Mouse (Mus musculus): ENCODE measurements at regions not wholly inside any gene's neighbourhood (a gene's known extent, or its start where the extent isn't known, plus 50 kb on each side); places are given as distances from the start of the nearest gene placed in this dataset.

DNA sequence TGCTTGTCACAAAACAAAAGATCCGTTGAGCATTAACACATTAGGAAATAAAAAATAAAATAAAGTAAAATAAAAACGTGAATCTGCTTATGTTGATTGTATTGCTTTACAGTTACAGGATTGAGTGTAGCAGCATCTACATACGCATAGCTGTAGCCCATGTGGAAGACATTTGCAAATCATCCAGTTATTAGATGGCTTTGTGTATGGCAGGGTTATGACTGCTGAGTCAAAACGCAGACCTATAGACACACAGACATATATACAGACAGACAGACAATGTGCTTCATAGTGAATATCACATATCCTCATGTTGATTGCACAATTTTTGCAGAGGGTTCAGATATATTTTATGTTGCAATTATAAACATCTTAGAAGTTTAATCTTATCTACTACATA is 64.5 kb downstream of the Gm11146 start:
- Histone ChIP-seq H3K36me3 (ENCODE audit: control insufficient read depth, insufficient read depth, low read length) (no peaks in the 10 kb centered on the region), H3K4me1 (ENCODE audit: control insufficient read depth, insufficient read depth, low read length) (peaks cover 19% of the 10 kb centered on the region), H3K4me3 (ENCODE audit: low read depth, low read length) (0 out of 2 replicates have a peak overlapping the region, but pooled peaks have one; percentile 13), H3K9me3 (replicated peaks; ENCODE audit: control insufficient read depth, low read length) (no peaks in the 10 kb centered on the region), H3K27ac (ENCODE audit: low read depth, low read length) (peak overlapping the region; percentile 91), H3K4me2 (ENCODE audit: low read length) (peak overlapping the region; percentile 40), H3K9ac (ENCODE audit: low read length) (peak overlapping the region; percentile 45), H3K27me3 (replicated peaks; ENCODE audit: control insufficient read depth, insufficient read depth, low read length) (no peaks in the 10 kb centered on the region)
- no peak for DNase-seq (ENCODE audit: low spot score)
- WGBS: 73% methylated on average over 4 of the region's 4 CpGs
- peak; percentile 40 for ATAC-seq

DNA sequence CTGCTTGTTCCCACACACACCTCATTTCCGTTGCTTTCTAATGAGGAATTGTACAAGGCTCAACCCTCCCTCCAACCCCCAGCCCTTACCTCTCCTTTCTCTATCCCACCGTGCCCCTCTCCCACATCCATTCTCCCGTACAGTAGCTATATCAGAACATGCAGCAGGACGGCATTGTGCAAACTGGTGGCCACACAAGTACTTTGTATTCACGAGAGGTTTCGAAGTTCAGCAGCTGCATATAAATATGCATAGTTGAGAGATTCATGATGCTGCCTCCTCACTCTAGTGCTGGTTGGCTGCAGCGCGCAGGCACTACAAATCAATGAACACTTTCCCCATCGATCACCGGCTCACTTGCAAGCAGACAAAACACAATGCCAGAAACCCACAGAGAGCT is 65.1 kb downstream of the Gm11146 start:
- Histone ChIP-seq H3K36me3 (ENCODE audit: control insufficient read depth, insufficient read depth, low read length) (no peaks in the 10 kb centered on the region), H3K27ac (ENCODE audit: low read depth, low read length) (peak overlapping the region; percentile 91), H3K4me1 (ENCODE audit: control insufficient read depth, insufficient read depth, low read length) (peaks cover 16% of the 10 kb centered on the region; the same call in 1 of the 2 replicates), H3K9me3 (replicated peaks; ENCODE audit: control insufficient read depth, low read length) (no peaks in the 10 kb centered on the region), H3K4me3 (ENCODE audit: low read depth, low read length) (peak overlapping the region; percentile 13), H3K9ac (ENCODE audit: low read length) (peak overlapping the region; percentile 45), H3K4me2 (ENCODE audit: low read length) (peak overlapping the region; percentile 40), H3K27me3 (replicated peaks; ENCODE audit: control insufficient read depth, insufficient read depth, low read length) (no peaks in the 10 kb centered on the region)
- 22% methylated on average over 10 of the region's 10 CpGs for WGBS
- DNase-seq (ENCODE audit: low spot score) (peak; percentile 89), ATAC-seq (peak; percentile 90)

DNA sequence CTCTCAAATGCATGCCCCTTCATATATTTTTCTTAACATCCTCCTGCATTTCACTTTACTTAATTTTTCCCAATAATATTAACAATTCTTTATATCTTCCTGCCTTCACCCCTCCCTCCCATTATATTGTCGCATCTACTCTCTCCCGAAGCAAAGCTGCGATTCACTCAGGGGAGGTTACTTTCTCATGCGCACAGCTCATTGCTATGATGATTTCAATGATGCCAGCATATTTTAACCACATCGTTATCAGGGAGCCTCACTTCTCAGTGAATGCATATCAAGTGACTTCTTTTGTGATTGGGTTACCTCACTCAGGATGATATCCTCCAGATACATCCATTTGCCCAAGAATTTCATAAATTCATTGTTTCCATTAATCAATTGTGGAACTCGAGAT is 65.6 kb downstream of the Gm11146 start:
- Histone ChIP-seq H3K36me3 (ENCODE audit: control insufficient read depth, insufficient read depth, low read length) (no peaks in the 10 kb centered on the region), H3K9me3 (replicated peaks; ENCODE audit: control insufficient read depth, low read length) (no peaks in the 10 kb centered on the region), H3K4me1 (ENCODE audit: control insufficient read depth, insufficient read depth, low read length) (peaks cover 16% of the 10 kb centered on the region; the same call in 1 of the 2 replicates), H3K27ac (ENCODE audit: low read depth, low read length) (peak overlapping the region; percentile 91), H3K9ac (ENCODE audit: low read length) (peak overlapping the region; percentile 45), H3K4me3 (ENCODE audit: low read depth, low read length) (peak overlapping the region; percentile 13), H3K27me3 (replicated peaks; ENCODE audit: control insufficient read depth, insufficient read depth, low read length) (no peaks in the 10 kb centered on the region), H3K4me2 (ENCODE audit: low read length) (peak overlapping the region; percentile 40)
- ATAC-seq (peak; percentile 75), DNase-seq (ENCODE audit: low spot score) (peak; percentile 81)
- WGBS: 14% methylated on average over 6 of the region's 6 CpGs

DNA sequence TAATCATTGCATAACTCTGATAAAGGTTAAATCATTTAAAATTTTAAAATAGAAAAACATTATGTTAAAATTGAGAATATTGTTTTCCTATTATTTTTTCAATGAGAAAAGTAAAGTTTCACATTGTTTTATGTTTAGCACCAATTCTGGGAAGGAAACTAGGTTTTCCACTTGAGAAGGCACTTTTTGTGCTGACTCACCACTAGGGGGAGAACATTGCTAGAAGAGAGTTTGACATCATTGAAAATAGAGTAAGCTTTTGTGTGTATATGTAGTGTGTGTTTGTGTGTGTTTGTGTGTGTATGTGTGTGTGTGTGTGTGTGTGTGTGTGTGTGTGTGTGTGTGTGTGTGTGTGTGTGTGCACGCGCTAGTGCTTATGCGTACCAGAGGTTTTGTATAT is 66.9 kb downstream of the Gm11146 start:
- DNase-seq (ENCODE audit: low spot score) (peak; percentile 85), ATAC-seq (no peak)
- Histone ChIP-seq H3K4me3 (ENCODE audit: low read depth, low read length) (no peak overlapping the region), H3K27me3 (replicated peaks; ENCODE audit: control insufficient read depth, insufficient read depth, low read length) (no peaks in the 10 kb centered on the region), H3K4me1 (ENCODE audit: control insufficient read depth, insufficient read depth, low read length) (peaks cover 16% of the 10 kb centered on the region; the same call in 1 of the 2 replicates), H3K4me2 (ENCODE audit: low read length) (no peak overlapping the region), H3K36me3 (ENCODE audit: control insufficient read depth, insufficient read depth, low read length) (peaks cover 6% of the 10 kb centered on the region; the same call in 1 of the 2 replicates), H3K9ac (ENCODE audit: low read length) (no peak overlapping the region), H3K9me3 (replicated peaks; ENCODE audit: control insufficient read depth, low read length) (0 out of 2 replicates have a peak, but pooled peaks cover 2% of the 10 kb centered on the region), H3K27ac (ENCODE audit: low read depth, low read length) (0 out of 2 replicates have a peak overlapping the region, but pooled peaks have one; percentile 30)
- 75% methylated on average over 3 of the region's 3 CpGs for WGBS

DNA sequence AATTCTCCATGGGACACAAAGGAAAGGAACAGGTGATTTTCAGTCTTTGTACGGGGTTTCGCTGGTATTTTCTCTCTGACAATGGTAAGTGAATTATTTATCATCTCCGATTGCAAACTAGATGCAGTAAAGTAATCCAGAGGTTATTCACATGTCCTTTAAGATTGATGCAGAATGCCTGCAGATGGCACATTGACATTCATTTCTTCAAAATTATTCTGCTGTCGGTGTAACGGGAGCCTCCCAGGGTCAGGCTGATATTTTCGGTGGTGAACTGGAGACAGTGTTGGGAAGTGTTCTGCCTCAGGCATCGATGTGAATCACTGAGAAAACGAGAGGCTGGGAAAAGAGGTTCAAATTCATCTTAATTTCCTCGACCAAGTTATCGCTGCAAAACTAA is 70.3 kb downstream of the Gm11146 start:
- Histone ChIP-seq H3K4me2 (ENCODE audit: low read length) (no peak overlapping the region), H3K4me1 (ENCODE audit: control insufficient read depth, insufficient read depth, low read length) (peaks cover 9% of the 10 kb centered on the region; the same call in 1 of the 2 replicates), H3K36me3 (ENCODE audit: control insufficient read depth, insufficient read depth, low read length) (peaks cover 10% of the 10 kb centered on the region; the same call in 1 of the 2 replicates), H3K27ac (ENCODE audit: low read depth, low read length) (no peak overlapping the region), H3K9me3 (replicated peaks; ENCODE audit: control insufficient read depth, low read length) (0 out of 2 replicates have a peak, but pooled peaks cover 2% of the 10 kb centered on the region), H3K9ac (ENCODE audit: low read length) (no peak overlapping the region), H3K27me3 (replicated peaks; ENCODE audit: control insufficient read depth, insufficient read depth, low read length) (no peaks in the 10 kb centered on the region), H3K4me3 (ENCODE audit: low read depth, low read length) (no peak overlapping the region)
- ATAC-seq: no peak
- DNase-seq (ENCODE audit: low spot score): no peak
- 78% methylated on average over 10 of the region's 10 CpGs for WGBS

DNA sequence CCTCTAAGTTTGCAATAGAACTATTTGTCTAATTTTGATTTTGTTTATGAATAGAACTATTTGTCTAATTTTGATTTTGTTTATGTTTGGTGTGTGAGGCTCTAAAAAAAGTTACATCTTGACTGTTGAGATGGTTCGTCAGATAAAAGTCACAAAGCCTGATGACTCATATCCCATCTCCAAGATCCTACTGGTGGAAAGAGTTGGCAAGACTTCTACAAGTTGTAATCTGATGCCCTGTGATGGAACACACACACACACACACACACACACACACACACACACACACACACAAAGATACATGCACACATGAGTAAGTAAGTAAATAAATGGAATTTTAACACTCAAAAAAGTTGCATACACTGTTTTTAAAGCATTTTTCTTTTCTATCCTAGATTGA is 73.9 kb downstream of the Gm11146 start:
- ATAC-seq: no peak
- H3K27me3 ChIP-seq (replicated peaks; ENCODE audit: control insufficient read depth, insufficient read depth, low read length): no peaks in the 10 kb centered on the region
- no peak overlapping the region for H3K4me3 ChIP-seq (ENCODE audit: low read depth, low read length)
- no peak overlapping the region for H3K9ac ChIP-seq (ENCODE audit: low read length)
- DNase-seq (ENCODE audit: low spot score): no peak
- H3K27ac ChIP-seq (ENCODE audit: low read depth, low read length): no peak overlapping the region
- H3K36me3 ChIP-seq (ENCODE audit: control insufficient read depth, insufficient read depth, low read length): peaks cover 10% of the 10 kb centered on the region; the same call in 1 of the 2 replicates
- no peaks in the 10 kb centered on the region for H3K4me1 ChIP-seq (ENCODE audit: control insufficient read depth, insufficient read depth, low read length)
- no peak overlapping the region for H3K4me2 ChIP-seq (ENCODE audit: low read length)
- 78% methylated on average over 1 of the region's 1 CpGs for WGBS
- H3K9me3 ChIP-seq (replicated peaks; ENCODE audit: control insufficient read depth, low read length): 0 out of 2 replicates have a peak, but pooled peaks cover 2% of the 10 kb centered on the region

DNA sequence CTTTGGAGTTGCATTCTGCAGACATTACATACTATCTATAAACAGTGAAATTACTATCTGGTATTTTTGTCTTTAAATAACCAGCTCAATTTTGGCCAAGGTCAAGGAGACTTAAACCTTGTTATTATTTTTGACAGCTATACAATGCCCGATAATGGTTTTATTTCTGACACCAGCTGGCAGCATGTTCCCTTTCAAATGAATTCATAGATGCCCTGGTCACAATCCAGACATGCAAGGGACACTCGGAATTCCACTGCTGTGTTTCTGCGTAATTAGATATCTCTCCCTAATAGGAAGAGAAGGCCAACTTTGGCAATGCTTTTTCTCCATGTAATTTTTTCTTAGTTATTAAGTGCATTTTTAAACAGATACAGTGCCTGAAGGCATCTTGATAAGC is 87.3 kb downstream of the Gm11146 start:
- Histone ChIP-seq H3K27ac (ENCODE audit: low read depth, low read length) (no peak overlapping the region), H3K4me2 (ENCODE audit: low read length) (no peak overlapping the region), H3K9me3 (replicated peaks; ENCODE audit: control insufficient read depth, low read length) (no peaks in the 10 kb centered on the region; the same call in 1 of the 2 replicates), H3K36me3 (ENCODE audit: control insufficient read depth, insufficient read depth, low read length) (no peaks in the 10 kb centered on the region), H3K27me3 (replicated peaks; ENCODE audit: control insufficient read depth, insufficient read depth, low read length) (no peaks in the 10 kb centered on the region), H3K4me1 (ENCODE audit: control insufficient read depth, insufficient read depth, low read length) (no peaks in the 10 kb centered on the region), H3K9ac (ENCODE audit: low read length) (no peak overlapping the region), H3K4me3 (ENCODE audit: low read depth, low read length) (no peak overlapping the region)
- 66% methylated on average over 3 of the region's 3 CpGs for WGBS
- peak; percentile 27 for DNase-seq (ENCODE audit: low spot score)
- ATAC-seq: peak; percentile 60; the same call in 1 of the 2 replicates

DNA sequence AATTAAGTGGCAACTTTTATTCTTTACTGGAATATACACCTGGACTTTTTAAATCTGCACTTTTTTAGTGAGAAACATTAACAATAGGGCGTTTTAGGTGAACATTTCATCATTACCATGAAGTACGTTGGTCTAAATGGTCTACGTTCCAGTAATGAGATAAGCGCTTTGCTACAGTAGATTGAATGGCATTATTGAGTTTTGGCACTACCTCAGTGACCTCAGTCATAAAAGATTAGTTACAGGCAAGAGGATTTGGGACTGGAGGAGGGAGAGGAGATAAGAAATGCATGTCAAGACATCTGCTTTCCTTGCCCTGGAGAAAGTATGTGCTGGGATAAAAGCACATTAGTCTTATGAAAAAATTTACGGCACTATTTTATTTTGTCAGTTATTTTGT is 98.3 kb downstream of the Gm11146 start:
- peak overlapping the region; percentile 43; the same call in 1 of the 2 replicates for H3K9ac ChIP-seq (ENCODE audit: low read length)
- no peak for ATAC-seq
- WGBS: 26% methylated on average over 5 of the region's 5 CpGs

DNA sequence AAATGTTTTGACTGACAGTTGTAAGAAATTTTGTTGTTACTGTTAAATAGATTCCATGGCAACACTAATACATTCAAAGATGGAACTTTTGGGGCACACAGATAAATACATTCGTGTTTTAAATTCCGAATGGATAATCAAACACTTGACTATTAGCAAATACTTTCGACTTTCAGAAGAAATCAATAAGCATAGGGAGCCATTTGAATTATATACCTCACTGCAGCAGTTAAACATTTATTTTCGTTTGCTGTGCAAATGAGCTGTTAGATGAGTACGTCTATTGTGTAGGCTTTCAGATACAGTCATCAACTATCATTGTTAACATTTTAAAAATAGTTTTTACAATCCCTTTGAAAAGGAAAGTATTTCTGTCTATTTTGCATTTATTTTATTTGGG is 99.0 kb downstream of the Gm11146 start:
- Histone ChIP-seq H3K4me2 (ENCODE audit: low read length) (peak overlapping the region; percentile 54), H3K36me3 (ENCODE audit: control insufficient read depth, insufficient read depth, low read length) (peaks cover 6% of the 10 kb centered on the region; the same call in 1 of the 2 replicates), H3K4me3 (ENCODE audit: low read depth, low read length) (peak overlapping the region; percentile 31), H3K4me1 (ENCODE audit: control insufficient read depth, insufficient read depth, low read length) (peaks cover 20% of the 10 kb centered on the region; the same call in 1 of the 2 replicates), H3K9me3 (replicated peaks; ENCODE audit: control insufficient read depth, low read length) (no peaks in the 10 kb centered on the region; the same call in 1 of the 2 replicates), H3K9ac (ENCODE audit: low read length) (peak overlapping the region; percentile 54), H3K27ac (ENCODE audit: low read depth, low read length) (no peak overlapping the region), H3K27me3 (replicated peaks; ENCODE audit: control insufficient read depth, insufficient read depth, low read length) (no peaks in the 10 kb centered on the region)
- 24% methylated on average over 5 of the region's 5 CpGs for WGBS
- ATAC-seq (no peak), DNase-seq (ENCODE audit: low spot score) (peak; percentile 60)

More for the DNA sequence above, 98.3 kb downstream of the Gm11146 start:
- H3K36me3 ChIP-seq (ENCODE audit: control insufficient read depth, insufficient read depth, low read length): peaks cover 6% of the 10 kb centered on the region; the same call in 1 of the 2 replicates
- no peak overlapping the region for H3K27ac ChIP-seq (ENCODE audit: low read depth, low read length)
- peaks cover 20% of the 10 kb centered on the region; the same call in 1 of the 2 replicates for H3K4me1 ChIP-seq (ENCODE audit: control insufficient read depth, insufficient read depth, low read length)
- DNase-seq (ENCODE audit: low spot score): peak; percentile 60
- H3K4me3 ChIP-seq (ENCODE audit: low read depth, low read length): peak overlapping the region; percentile 31
- peak overlapping the region; percentile 54 for H3K4me2 ChIP-seq (ENCODE audit: low read length)
- H3K9me3 ChIP-seq (replicated peaks; ENCODE audit: control insufficient read depth, low read length): no peaks in the 10 kb centered on the region; the same call in 1 of the 2 replicates
- no peaks in the 10 kb centered on the region for H3K27me3 ChIP-seq (replicated peaks; ENCODE audit: control insufficient read depth, insufficient read depth, low read length)
